12 mouse cellular contexts compared by ENCODE assay signal in genomic region chr11:119777236-119777635, GRCm38 (mm10).
DNase-seq lines count a peak whose midpoint lies in the region; ATAC-seq and TF ChIP-seq lines count a peak whose summit lies in the region.
"Had no signal": no experiment of that assay in that cellular context is flagged by ENCODE, and none has a peak within 500 bp of the region (broad histone marks: within the 10 kb centered on the region; RNA-seq: fewer than 3 reads in every experiment).

No protein-coding gene starts in this region.

- no peak overlapping the region for H3K4me2 ChIP-seq in lung, postnatal 0 days (replicated peaks; ENCODE audit: low read depth, low read length)
- H3K4me2 ChIP-seq: forebrain, embryonic 12.5 days; lung, embryonic 14.5 days had no signal

- DNase-seq in heart, adult 11 months, result peak; percentile 93
- DNase-seq in heart, postnatal 36 days, result no peak
- DNase-seq in lung, postnatal 0 days (ENCODE audit: low spot score), result peak; percentile 15
- DNase-seq in lung, postnatal 4 days, result no peak
- peak; percentile 92 for DNase-seq in NIH3T3 (ENCODE audit: low read depth)
- DNase-seq in cerebellum, postnatal 25 days, result peak; percentile 51 to 56
- DNase-seq in ovary, postnatal 36 days (ENCODE audit: low spot score), result no peak
- no peak for DNase-seq in layer of hippocampus, adult 11-12 months (ENCODE audit: low spot score)
- DNase-seq: lung, embryonic 14.5 days; spleen, adult 18-20 months had no signal

- peak; percentile 35; the same call in 1 of the 2 replicates for ATAC-seq in lung, postnatal 0 days

- 0 out of 2 replicates have a peak, but pooled peaks cover 2% of the 10 kb centered on the region for H3K36me3 ChIP-seq in lung, postnatal 0 days (ENCODE audit: insufficient read depth, low read length)

- no peaks in the 10 kb centered on the region for H3K27me3 ChIP-seq in lung, postnatal 0 days (replicated peaks; ENCODE audit: insufficient read depth, low read length)
- H3K27me3 ChIP-seq: forebrain, embryonic 12.5 days had no signal

- intact Hi-C loops in heart, postnatal 36 days (cut with DNase I), result no loop called here

- 0 out of 2 replicates have a peak, but pooled peaks cover 5% of the 10 kb centered on the region for H3K9me3 ChIP-seq in lung, postnatal 0 days (ENCODE audit: low read length)

- no peak for TF ChIP-seq EP300 in lung, postnatal 0 days (IDR thresholded peaks at IDR 0.05)

- WGBS in lung, postnatal 0 days, result 57% methylated on average over 3 of the region's 3 CpGs

- H3K9ac ChIP-seq in lung, postnatal 0 days (replicated peaks; ENCODE audit: low read depth), result no peak overlapping the region
- H3K9ac ChIP-seq: forebrain, embryonic 12.5 days; lung, embryonic 14.5 days had no signal

- TF ChIP-seq CTCF in lung, postnatal 0 days (IDR thresholded peaks at IDR 0.05), result no peak

- H3K27ac ChIP-seq in lung, postnatal 0 days (ENCODE audit: low read length), result no peak overlapping the region
- H3K27ac ChIP-seq: forebrain, embryonic 12.5 days; layer of hippocampus, adult 2 months had no signal

- no peaks in the 10 kb centered on the region for H3K4me1 ChIP-seq in lung, postnatal 0 days (ENCODE audit: insufficient read depth, low read depth, low read length)
- H3K4me1 ChIP-seq: forebrain, embryonic 12.5 days had no signal

- no peak overlapping the region for H3K4me3 ChIP-seq in lung, postnatal 0 days (ENCODE audit: low read depth, low read length)
- H3K4me3 ChIP-seq: forebrain, embryonic 12.5 days; layer of hippocampus, adult 2 months had no signal

Comparison
In these comparisons a context has a peak if more than half of its experiments do, and no peak if none do; other contexts are left out.
1. DNase-seq: peak in heart, adult 11 months (single experiment), lung, postnatal 0 days (single experiment), NIH3T3 (single experiment) and cerebellum, postnatal 25 days (2 of 2); none in heart, postnatal 36 days (0 of 2), lung, postnatal 4 days (0 of 2), ovary, postnatal 36 days (single experiment) and layer of hippocampus, adult 11-12 months (single experiment).